18 mouse cellular contexts compared by ENCODE assay signal in the genomic region with DNA sequence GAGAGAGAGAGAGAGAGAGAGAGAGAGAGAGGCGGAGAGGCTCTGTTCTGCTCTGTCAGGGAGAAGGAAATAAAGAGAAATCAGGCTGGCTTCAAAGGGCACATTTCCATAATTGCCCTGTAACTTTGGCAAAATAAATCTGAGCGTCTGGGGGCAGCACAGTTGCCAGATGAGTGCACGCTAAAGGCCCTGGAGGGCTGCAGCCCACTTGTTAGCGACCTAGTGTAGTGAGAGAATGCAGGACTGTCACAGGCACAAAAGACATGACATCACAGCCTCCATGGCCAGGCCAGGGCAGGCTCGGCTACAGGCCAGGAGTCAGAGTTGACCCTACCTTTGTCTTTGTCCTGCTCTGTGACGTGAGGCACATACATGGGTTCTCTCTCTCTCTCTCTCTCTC. TPM values are rescaled to one million over a fixed set of nuclear protein-coding genes. Genes with fewer than 3 reads are reported as not detected.
A peak's percentile ranks its signal among the peaks of the same experiment; 100 is the strongest.
DNase-seq lines count a peak whose midpoint lies in the region; ATAC-seq and TF ChIP-seq lines count a peak whose summit lies in the region.
"Had no signal": no experiment of that assay in that cellular context is flagged by ENCODE, and none has a peak within 500 bp of the region (broad histone marks: within the 10 kb centered on the region; RNA-seq: fewer than 3 reads in every experiment).

No protein-coding gene starts in this region.

- no peak overlapping the region for H3K4me3 ChIP-seq in embryonic facial prominence, embryonic 10.5 days
- no peak overlapping the region for H3K4me3 ChIP-seq in hindbrain, embryonic 12.5 days
- H3K4me3 ChIP-seq in midbrain, embryonic 14.5 days (replicated peaks; ENCODE audit: low read depth, low read length) = no peak overlapping the region
- H3K4me3 ChIP-seq in liver, postnatal 0 days (ENCODE audit: low read depth, low read length) = no peak overlapping the region
- no peak overlapping the region for H3K4me3 ChIP-seq in intestine, postnatal 0 days (ENCODE audit: low read depth, low read length)
- H3K4me3 ChIP-seq: erythroblast, embryonic 14.5 days; layer of hippocampus, adult 2 months; liver, embryonic 15.5 days; myocyte had no signal

- no peak for TF ChIP-seq CTCF in liver, postnatal 0 days (IDR thresholded peaks at IDR 0.05; ENCODE audit: low read depth)
- no peak for TF ChIP-seq CTCF in intestine, postnatal 0 days (IDR thresholded peaks at IDR 0.05; ENCODE audit: low read depth)

- ATAC-seq in hindbrain, embryonic 12.5 days (ENCODE audit: low FRiP score) = 0 out of 2 replicates have a peak, but pooled peaks have one; percentile 33
- peak; percentile 72; the same call in 1 of the 2 replicates for ATAC-seq in midbrain, embryonic 14.5 days (ENCODE audit: low FRiP score, low TSS enrichment)
- no peak for ATAC-seq in liver, postnatal 0 days
- no peak for ATAC-seq in intestine, postnatal 0 days

- no peak overlapping the region for H3K4me2 ChIP-seq in hindbrain, embryonic 12.5 days (replicated peaks)
- no peak overlapping the region for H3K4me2 ChIP-seq in midbrain, embryonic 14.5 days (ENCODE audit: low read length)
- no peak overlapping the region for H3K4me2 ChIP-seq in liver, postnatal 0 days (ENCODE audit: low read depth, low read length)
- no peak overlapping the region for H3K4me2 ChIP-seq in intestine, postnatal 0 days (replicated peaks; ENCODE audit: low read depth)
- H3K4me2 ChIP-seq: liver, embryonic 15.5 days had no signal

- peak; percentile 77 for DNase-seq in embryo, embryonic 10 days (ENCODE audit: low spot score)
- DNase-seq in embryonic facial prominence, embryonic 10.5 days (ENCODE audit: low spot score) = peak; percentile 37
- DNase-seq in midbrain, embryonic 14.5 days = peak; percentile 73
- no peak for DNase-seq in right cerebral cortex, postnatal 10 days (ENCODE audit: low spot score in 2 of 2)
- DNase-seq in liver, postnatal 0 days = no peak
- no peak for DNase-seq in testis, postnatal 14 days (ENCODE audit: low spot score)
- DNase-seq: adrenal gland, postnatal 14 days; cerebellum, postnatal 25 days; gastrocnemius, postnatal 25 days; kidney, adult 9 months; lung, postnatal 36 days; thymus, adult 18-20 months had no signal

- H3K9me3 ChIP-seq in embryonic facial prominence, embryonic 10.5 days = no peaks in the 10 kb centered on the region
- H3K9me3 ChIP-seq in hindbrain, embryonic 12.5 days (replicated peaks) = no peaks in the 10 kb centered on the region
- no peaks in the 10 kb centered on the region for H3K9me3 ChIP-seq in midbrain, embryonic 14.5 days (ENCODE audit: control insufficient read depth, low read length)
- no peaks in the 10 kb centered on the region for H3K9me3 ChIP-seq in liver, postnatal 0 days (ENCODE audit: low read length)
- no peaks in the 10 kb centered on the region for H3K9me3 ChIP-seq in intestine, postnatal 0 days (ENCODE audit: control insufficient read depth)
- H3K9me3 ChIP-seq: liver, embryonic 15.5 days had no signal

- peaks cover 70% of the 10 kb centered on the region for H3K27me3 ChIP-seq in embryonic facial prominence, embryonic 10.5 days (replicated peaks; ENCODE audit: low read depth, poor library complexity, severe bottlenecking)
- peaks cover 24% of the 10 kb centered on the region for H3K27me3 ChIP-seq in hindbrain, embryonic 12.5 days
- peaks cover 21% of the 10 kb centered on the region; the same call in 1 of the 2 replicates for H3K27me3 ChIP-seq in midbrain, embryonic 14.5 days (ENCODE audit: control insufficient read depth, insufficient read depth, low read length)
- H3K27me3 ChIP-seq in liver, postnatal 0 days (ENCODE audit: insufficient read depth, low read length) = peaks cover 35% of the 10 kb centered on the region
- H3K27me3 ChIP-seq in intestine, postnatal 0 days (replicated peaks; ENCODE audit: control insufficient read depth, insufficient read depth, low read length) = peaks cover 33% of the 10 kb centered on the region

- no peak overlapping the region for H3K9ac ChIP-seq in hindbrain, embryonic 12.5 days
- no peak overlapping the region for H3K9ac ChIP-seq in midbrain, embryonic 14.5 days (replicated peaks; ENCODE audit: low read length)
- no peak overlapping the region for H3K9ac ChIP-seq in liver, postnatal 0 days (replicated peaks)
- H3K9ac ChIP-seq in intestine, postnatal 0 days (ENCODE audit: low read depth, low read length) = no peak overlapping the region
- H3K9ac ChIP-seq: liver, embryonic 15.5 days had no signal

- TF ChIP-seq EP300 in liver, postnatal 0 days (IDR thresholded peaks at IDR 0.05; ENCODE audit: low read depth) = no peak

- peaks cover 38% of the 10 kb centered on the region for H3K4me1 ChIP-seq in embryonic facial prominence, embryonic 10.5 days
- peaks cover 26% of the 10 kb centered on the region for H3K4me1 ChIP-seq in hindbrain, embryonic 12.5 days
- H3K4me1 ChIP-seq in midbrain, embryonic 14.5 days (ENCODE audit: control insufficient read depth, insufficient read depth, low read length) = peaks cover 23% of the 10 kb centered on the region
- H3K4me1 ChIP-seq in liver, postnatal 0 days (ENCODE audit: insufficient read depth) = 0 out of 2 replicates have a peak, but pooled peaks cover 3% of the 10 kb centered on the region
- no peaks in the 10 kb centered on the region for H3K4me1 ChIP-seq in intestine, postnatal 0 days (replicated peaks; ENCODE audit: control insufficient read depth, insufficient read depth, low read length)

- no peak overlapping the region for H3K27ac ChIP-seq in embryonic facial prominence, embryonic 10.5 days (replicated peaks)
- H3K27ac ChIP-seq in hindbrain, embryonic 12.5 days = 0 out of 2 replicates have a peak overlapping the region, but pooled peaks have one; percentile 23
- H3K27ac ChIP-seq in midbrain, embryonic 14.5 days (replicated peaks; ENCODE audit: low read depth, low read length) = no peak overlapping the region
- H3K27ac ChIP-seq in liver, postnatal 0 days (ENCODE audit: low read depth) = no peak overlapping the region
- H3K27ac ChIP-seq in intestine, postnatal 0 days (ENCODE audit: low read depth, low read length) = no peak overlapping the region
- H3K27ac ChIP-seq: layer of hippocampus, adult 2 months; liver, embryonic 15.5 days had no signal

- 15% methylated on average over 6 of the region's 6 CpGs for WGBS in embryonic facial prominence, embryonic 10.5 days
- 7% methylated on average over 5 of the region's 6 CpGs for WGBS in hindbrain, embryonic 12.5 days
- 6% methylated on average over 6 of the region's 6 CpGs for WGBS in midbrain, embryonic 14.5 days
- WGBS in liver, postnatal 0 days (ENCODE audit: insufficient replicate concordance) = 54% methylated on average over 6 of the region's 6 CpGs
- WGBS in intestine, postnatal 0 days = 64% methylated on average over 6 of the region's 6 CpGs

- no peaks in the 10 kb centered on the region for H3K36me3 ChIP-seq in embryonic facial prominence, embryonic 10.5 days (replicated peaks)
- H3K36me3 ChIP-seq in hindbrain, embryonic 12.5 days = no peaks in the 10 kb centered on the region
- H3K36me3 ChIP-seq in midbrain, embryonic 14.5 days (ENCODE audit: control insufficient read depth, insufficient read depth, low read length) = peaks cover 1% of the 10 kb centered on the region; the same call in 1 of the 2 replicates
- H3K36me3 ChIP-seq in liver, postnatal 0 days (replicated peaks; ENCODE audit: insufficient read depth, low read length) = no peaks in the 10 kb centered on the region
- no peaks in the 10 kb centered on the region for H3K36me3 ChIP-seq in intestine, postnatal 0 days (ENCODE audit: control insufficient read depth, insufficient read depth)
- H3K36me3 ChIP-seq: liver, embryonic 15.5 days had no signal

RNA-seq across cellular contexts. Expression of gene Irx3, which starts 8.0 kb away (rescaled TPM):
- polyA plus RNA-seq in embryonic facial prominence, embryonic 10.5 days (2016; fragmentation: Nextera tagmentation; extraction: Ambion mirVana) = 19.3 and 20.3 TPM in 2 replicates
- polyA plus RNA-seq in hindbrain, embryonic 12.5 days (2016; fragmentation: Nextera tagmentation; extraction: Ambion mirVana) = 52.8 and 56.7 TPM in 2 replicates
- 23.5 and 26.1 TPM in 2 replicates for polyA plus RNA-seq in midbrain, embryonic 14.5 days (2014; fragmentation: Nextera tagmentation; extraction: Ambion mirVana)
- not detected in 2 replicates for polyA plus RNA-seq in liver, postnatal 0 days (2015; fragmentation: Nextera tagmentation; extraction: Ambion mirVana)
- polyA plus RNA-seq in intestine, postnatal 0 days (2015; fragmentation: Nextera tagmentation; extraction: Ambion mirVana) = 0.29 and 0.60 TPM in 2 replicates
- polyA plus RNA-seq: erythroblast, embryonic 14.5 days had no signal

Comparison
In these comparisons a context has a peak if more than half of its experiments do, and no peak if none do; other contexts are left out.
1. DNase-seq: peak in embryo, embryonic 10 days (single experiment), embryonic facial prominence, embryonic 10.5 days (single experiment) and midbrain, embryonic 14.5 days (single experiment); none in right cerebral cortex, postnatal 10 days (0 of 2), liver, postnatal 0 days (single experiment) and testis, postnatal 14 days (single experiment).
2. ATAC-seq: peak in hindbrain, embryonic 12.5 days (single experiment) and midbrain, embryonic 14.5 days (single experiment); none in liver, postnatal 0 days (single experiment) and intestine, postnatal 0 days (single experiment).
3. RNA of gene Irx3, which starts 8.0 kb away (polyA plus RNA-seq): 52.8 to 56.7 TPM in hindbrain, embryonic 12.5 days, 23.5 to 26.1 TPM in midbrain, embryonic 14.5 days and 19.3 to 20.3 TPM in embryonic facial prominence, embryonic 10.5 days; 0.29 to 0.60 TPM in intestine, postnatal 0 days and not detected in liver, postnatal 0 days; every median in the first group is over 10 times any median in the second.